ENCODE assay signal across 20 mouse cellular contexts in genomic region chr1:139291593-139291992, GRCm38 (mm10).
DNase-seq lines count a peak whose midpoint lies in the region; ATAC-seq and TF ChIP-seq lines count a peak whose summit lies in the region.
"Had no signal": no experiment of that assay in that cellular context is flagged by ENCODE, and none has a peak within 500 bp of the region (broad histone marks: within the 10 kb centered on the region; RNA-seq: fewer than 3 reads in every experiment).

No protein-coding gene starts in this region.

- no peak for TF ChIP-seq POLR2A in brain, embryonic 14.5 days (IDR thresholded peaks at IDR 0.05; ENCODE audit: borderline replicate concordance, extremely low read depth, insufficient read depth, insufficient read length, poor library complexity, severe bottlenecking)
- no peak for TF ChIP-seq POLR2A in cerebellum, adult 2 months (IDR thresholded peaks at IDR 0.05; ENCODE audit: borderline replicate concordance, insufficient read depth, low read length)

- ATAC-seq in forebrain, embryonic 14.5 days, result peak; percentile 71
- ATAC-seq in forebrain, embryonic 11.5 days (replicated peaks; ENCODE audit: low FRiP score), result no peak
- ATAC-seq in midbrain, embryonic 16.5 days, result peak; percentile 28; the same call in 1 of the 2 replicates

- 22% methylated on average over 1 of the region's 1 CpGs for WGBS in forebrain, embryonic 14.5 days
- 32% methylated on average over 1 of the region's 1 CpGs for WGBS in forebrain, embryonic 11.5 days
- 24% methylated on average over 1 of the region's 1 CpGs for WGBS in midbrain, embryonic 16.5 days
- 17% methylated on average over 1 of the region's 1 CpGs for WGBS in cerebellum, adult 2 months

- no peaks in the 10 kb centered on the region for H3K36me3 ChIP-seq in forebrain, embryonic 14.5 days (ENCODE audit: control insufficient read depth, insufficient read depth, low read length)
- no peaks in the 10 kb centered on the region for H3K36me3 ChIP-seq in forebrain, embryonic 11.5 days (ENCODE audit: control insufficient read depth, insufficient read depth, low read length)
- no peaks in the 10 kb centered on the region for H3K36me3 ChIP-seq in midbrain, embryonic 16.5 days (ENCODE audit: control insufficient read depth, insufficient read depth, low read length)
- H3K36me3 ChIP-seq: heart, embryonic 10.5 days; hindbrain, embryonic 15.5 days; limb, embryonic 13.5 days; liver, embryonic 13.5 days had no signal

- H3K4me2 ChIP-seq in forebrain, embryonic 14.5 days (ENCODE audit: low read length), result no peak overlapping the region
- no peak overlapping the region for H3K4me2 ChIP-seq in forebrain, embryonic 11.5 days (ENCODE audit: low read depth, low read length, severe bottlenecking)
- H3K4me2 ChIP-seq in midbrain, embryonic 16.5 days (ENCODE audit: low read length), result no peak overlapping the region
- H3K4me2 ChIP-seq: hindbrain, embryonic 15.5 days; limb, embryonic 13.5 days; liver, embryonic 13.5 days; lung, embryonic 14.5 days had no signal

- no peaks in the 10 kb centered on the region for H3K4me1 ChIP-seq in forebrain, embryonic 14.5 days (ENCODE audit: control insufficient read depth, insufficient read depth, low read length)
- H3K4me1 ChIP-seq in forebrain, embryonic 11.5 days (replicated peaks; ENCODE audit: control insufficient read depth, insufficient read depth, low read length), result 0 out of 2 replicates have a peak, but pooled peaks cover 3% of the 10 kb centered on the region
- no peaks in the 10 kb centered on the region for H3K4me1 ChIP-seq in midbrain, embryonic 16.5 days (ENCODE audit: control insufficient read depth, insufficient read depth, low read length)
- no peaks in the 10 kb centered on the region for H3K4me1 ChIP-seq in cerebellum, adult 2 months (ENCODE audit: control insufficient read depth, insufficient read depth, low read length)
- H3K4me1 ChIP-seq: heart, embryonic 10.5 days; hindbrain, embryonic 15.5 days; liver, embryonic 13.5 days had no signal

- H3K9ac ChIP-seq in forebrain, embryonic 14.5 days (ENCODE audit: low read length), result no peak overlapping the region
- no peak overlapping the region for H3K9ac ChIP-seq in forebrain, embryonic 11.5 days (ENCODE audit: low read length)
- H3K9ac ChIP-seq in midbrain, embryonic 16.5 days (ENCODE audit: low read depth, low read length), result no peak overlapping the region
- H3K9ac ChIP-seq: hindbrain, embryonic 15.5 days; limb, embryonic 13.5 days; liver, embryonic 13.5 days; lung, embryonic 14.5 days had no signal

- H3K27me3 ChIP-seq in forebrain, embryonic 14.5 days (replicated peaks; ENCODE audit: control insufficient read depth, insufficient read depth, low read length), result no peaks in the 10 kb centered on the region
- no peaks in the 10 kb centered on the region for H3K27me3 ChIP-seq in forebrain, embryonic 11.5 days (ENCODE audit: control insufficient read depth, insufficient read depth, low read length)
- H3K27me3 ChIP-seq in midbrain, embryonic 16.5 days (ENCODE audit: control insufficient read depth, insufficient read depth, low read depth, low read length), result no peaks in the 10 kb centered on the region
- H3K27me3 ChIP-seq in cerebellum, adult 2 months (ENCODE audit: control insufficient read depth, insufficient read depth, low read length), result no peaks in the 10 kb centered on the region
- H3K27me3 ChIP-seq: CH12.LX; hindbrain, embryonic 15.5 days; limb, embryonic 13.5 days; liver, embryonic 13.5 days had no signal

- peak; percentile 49 for DNase-seq in forebrain, embryonic 14.5 days (ENCODE audit: low spot score)
- no peak for DNase-seq in forebrain, embryonic 11.5 days (ENCODE audit: low spot score)
- DNase-seq in brain, embryonic 14.5 days (ENCODE audit: low read depth), result peak; percentile 74
- DNase-seq in mesoderm, embryonic 11.5 days (ENCODE audit: low read depth, low spot score), result peak; percentile 39
- no peak for DNase-seq in B cell, adult 2 months
- no peak for DNase-seq in cerebellum, adult 2 months
- no peak for DNase-seq in gastrocnemius, postnatal 25 days
- DNase-seq: adrenal gland, postnatal 14 days; cerebellum, adult 11 months; cerebellum, postnatal 25 days; kidney, adult 11 months; liver, embryonic 13.5 days; lung, embryonic 14.5 days; lung, postnatal 36 days; right cerebral cortex, adult 18-20 months had no signal

- H3K9me3 ChIP-seq in forebrain, embryonic 14.5 days (replicated peaks; ENCODE audit: control insufficient read depth, low read length), result no peaks in the 10 kb centered on the region
- no peaks in the 10 kb centered on the region for H3K9me3 ChIP-seq in forebrain, embryonic 11.5 days (ENCODE audit: control insufficient read depth, low read length)
- H3K9me3 ChIP-seq in midbrain, embryonic 16.5 days (replicated peaks; ENCODE audit: control insufficient read depth, low read length, poor library complexity, severe bottlenecking), result no peaks in the 10 kb centered on the region
- H3K9me3 ChIP-seq: heart, embryonic 10.5 days; hindbrain, embryonic 15.5 days; limb, embryonic 13.5 days; liver, embryonic 13.5 days had no signal

- TF ChIP-seq CTCF in brain, embryonic 14.5 days (IDR thresholded peaks at IDR 0.05; ENCODE audit: borderline replicate concordance, extremely low read depth, insufficient read depth, insufficient read length), result no peak
- no peak for TF ChIP-seq CTCF in cerebellum, adult 2 months (IDR thresholded peaks at IDR 0.05; ENCODE audit: borderline replicate concordance, insufficient read depth, low read depth, low read length)

- no peak overlapping the region for H3K27ac ChIP-seq in forebrain, embryonic 14.5 days (ENCODE audit: low read depth, low read length)
- no peak overlapping the region for H3K27ac ChIP-seq in forebrain, embryonic 11.5 days (ENCODE audit: low read depth, low read length)
- H3K27ac ChIP-seq in midbrain, embryonic 16.5 days (ENCODE audit: low read length), result no peak overlapping the region
- H3K27ac ChIP-seq in cerebellum, adult 2 months (ENCODE audit: insufficient read depth, low read length), result no peak overlapping the region
- H3K27ac ChIP-seq: heart, embryonic 10.5 days; hindbrain, embryonic 15.5 days; limb, embryonic 13.5 days; liver, embryonic 13.5 days had no signal

- H3K4me3 ChIP-seq in forebrain, embryonic 14.5 days (ENCODE audit: low read depth, low read length), result no peak overlapping the region
- no peak overlapping the region for H3K4me3 ChIP-seq in forebrain, embryonic 11.5 days (ENCODE audit: low read depth, low read length)
- H3K4me3 ChIP-seq in midbrain, embryonic 16.5 days (ENCODE audit: low read depth, low read length), result no peak overlapping the region
- H3K4me3 ChIP-seq in cerebellum, adult 2 months (replicated peaks; ENCODE audit: insufficient read depth, low read depth, low read length), result no peak overlapping the region
- H3K4me3 ChIP-seq: heart, embryonic 10.5 days; hindbrain, embryonic 15.5 days; limb, embryonic 13.5 days; liver, embryonic 13.5 days had no signal

Comparison
In these comparisons a context has a peak if more than half of its experiments do, and no peak if none do; other contexts are left out.
1. DNase-seq: peak in forebrain, embryonic 14.5 days (single experiment), brain, embryonic 14.5 days (single experiment) and mesoderm, embryonic 11.5 days (single experiment); none in forebrain, embryonic 11.5 days (single experiment), B cell, adult 2 months (0 of 2), cerebellum, adult 2 months (0 of 2) and gastrocnemius, postnatal 25 days (single experiment).